Mouse (Mus musculus): ENCODE measurements around the gene Nrip1. TPM values are rescaled to one million over a fixed set of nuclear protein-coding genes. Genes with fewer than 3 reads are reported as not detected.

Nrip1 gene
- polyA plus RNA-seq, 1 experiment from 2014 or later = 34.0 TPM

DNA sequence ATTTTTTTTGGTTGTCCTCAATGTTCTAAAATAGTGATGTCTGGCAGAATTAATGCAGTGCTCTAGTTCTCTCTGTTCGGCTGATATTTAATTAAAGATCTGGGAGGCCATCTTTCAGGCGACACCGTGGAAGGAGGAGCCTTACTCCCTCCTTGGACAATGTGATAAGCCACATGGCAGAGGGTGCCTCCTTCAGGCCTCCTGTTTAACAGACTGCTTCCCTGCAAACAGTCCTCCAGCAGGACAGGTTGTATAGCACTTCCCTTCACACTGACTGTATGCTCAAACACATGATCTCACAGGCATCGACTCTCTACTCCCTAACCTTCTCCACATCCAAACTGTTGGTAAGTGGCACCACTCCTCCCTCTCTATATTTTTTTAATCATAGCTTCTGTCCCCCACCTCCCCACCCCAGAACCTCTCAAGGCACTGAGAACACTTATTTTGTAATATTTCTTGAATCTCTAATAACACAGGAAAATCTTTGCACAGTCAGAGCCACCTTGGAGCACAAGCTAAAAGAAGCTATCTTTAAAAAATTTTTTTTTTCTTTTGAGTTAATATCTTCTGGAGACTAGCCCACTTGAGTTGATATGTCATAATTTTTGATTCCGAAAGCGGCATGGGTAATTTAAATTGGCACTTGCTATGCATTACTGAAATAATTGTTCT, 3.4 kb downstream of the Nrip1 start:
- Histone ChIP-seq H3K36me3 (no peaks in the 10 kb centered on the region), H3K9ac (no peak overlapping the region), H3K27me3 (no peaks in the 10 kb centered on the region), H3K27ac (no peak overlapping the region), H3K4me3 (no peak overlapping the region), H3K9me3 (replicated peaks) (no peaks in the 10 kb centered on the region), H3K4me2 (replicated peaks) (peak overlapping the region; percentile 67), H3K4me1 (peaks cover 25% of the 10 kb centered on the region)
- WGBS = 33% methylated on average over 6 of the region's 6 CpGs
- ATAC-seq (ENCODE audit: low FRiP score) = no peak

DNA sequence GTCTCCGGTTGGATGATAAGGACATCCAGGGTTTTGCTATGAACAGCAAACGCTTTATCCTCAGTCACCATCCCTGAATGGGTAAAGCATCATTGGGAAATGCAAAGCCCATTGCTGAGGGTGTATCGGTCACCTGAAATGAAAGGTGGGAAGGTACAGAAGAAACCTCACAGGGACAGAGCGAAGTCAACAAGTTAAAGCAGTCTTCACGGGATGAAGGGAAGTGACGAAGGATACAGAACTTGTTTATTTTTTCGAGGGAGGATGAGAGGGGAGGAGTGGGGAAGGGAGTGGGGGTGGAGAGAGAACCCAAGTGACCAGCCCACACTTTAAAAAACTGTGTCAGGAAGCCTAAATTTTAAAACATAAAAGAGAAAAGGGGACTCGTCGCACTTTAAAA, 4.4 kb downstream of the Nrip1 start:
- ATAC-seq (ENCODE audit: low FRiP score) = no peak
- H3K9me3 ChIP-seq (replicated peaks) = no peaks in the 10 kb centered on the region
- no peaks in the 10 kb centered on the region for H3K36me3 ChIP-seq
- WGBS = 78% methylated on average over 9 of the region's 9 CpGs
- no peak overlapping the region for H3K9ac ChIP-seq
- no peak overlapping the region for H3K27ac ChIP-seq
- H3K27me3 ChIP-seq = no peaks in the 10 kb centered on the region
- H3K4me1 ChIP-seq = peaks cover 25% of the 10 kb centered on the region
- no peak overlapping the region for H3K4me3 ChIP-seq
- no peak overlapping the region for H3K4me2 ChIP-seq (replicated peaks)

DNA sequence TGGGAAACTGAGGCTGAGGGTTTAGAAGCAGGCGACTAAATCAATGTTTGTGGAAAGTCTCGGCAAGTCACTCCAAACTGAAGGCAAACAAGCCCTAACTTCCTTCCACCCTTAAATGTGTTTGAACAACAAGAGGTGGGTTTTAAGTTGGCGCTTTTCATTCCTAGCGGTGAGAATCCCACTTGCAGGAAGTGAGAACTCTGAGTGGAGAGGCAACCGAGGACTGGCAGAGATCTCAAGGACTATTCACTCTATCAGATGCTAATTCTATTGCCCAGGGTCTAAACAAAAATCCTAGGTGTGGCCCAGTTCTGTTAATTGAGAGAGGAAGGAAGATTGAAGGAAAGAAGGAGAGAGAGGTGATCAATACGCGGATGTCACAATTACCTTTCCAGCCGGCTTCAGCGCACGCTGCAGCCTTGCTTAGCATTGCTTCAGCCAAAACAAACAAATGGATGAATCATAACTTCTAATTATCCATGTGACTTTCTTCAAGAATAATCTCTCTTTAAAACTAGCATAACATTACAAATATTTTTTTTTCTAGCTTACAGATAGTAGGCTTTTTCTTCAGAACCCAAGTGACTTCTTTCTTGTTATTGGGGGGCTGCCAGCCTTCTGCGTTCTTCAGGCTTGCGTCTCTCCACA, 6.2 kb downstream of the Nrip1 start:
- Histone ChIP-seq H3K4me2 (replicated peaks) (no peak overlapping the region), H3K36me3 (no peaks in the 10 kb centered on the region), H3K27ac (no peak overlapping the region), H3K4me3 (no peak overlapping the region), H3K9me3 (replicated peaks) (no peaks in the 10 kb centered on the region), H3K4me1 (peaks cover 25% of the 10 kb centered on the region), H3K27me3 (no peaks in the 10 kb centered on the region), H3K9ac (no peak overlapping the region)
- ATAC-seq (ENCODE audit: low FRiP score) = no peak
- WGBS = 89% methylated on average over 12 of the region's 12 CpGs

DNA sequence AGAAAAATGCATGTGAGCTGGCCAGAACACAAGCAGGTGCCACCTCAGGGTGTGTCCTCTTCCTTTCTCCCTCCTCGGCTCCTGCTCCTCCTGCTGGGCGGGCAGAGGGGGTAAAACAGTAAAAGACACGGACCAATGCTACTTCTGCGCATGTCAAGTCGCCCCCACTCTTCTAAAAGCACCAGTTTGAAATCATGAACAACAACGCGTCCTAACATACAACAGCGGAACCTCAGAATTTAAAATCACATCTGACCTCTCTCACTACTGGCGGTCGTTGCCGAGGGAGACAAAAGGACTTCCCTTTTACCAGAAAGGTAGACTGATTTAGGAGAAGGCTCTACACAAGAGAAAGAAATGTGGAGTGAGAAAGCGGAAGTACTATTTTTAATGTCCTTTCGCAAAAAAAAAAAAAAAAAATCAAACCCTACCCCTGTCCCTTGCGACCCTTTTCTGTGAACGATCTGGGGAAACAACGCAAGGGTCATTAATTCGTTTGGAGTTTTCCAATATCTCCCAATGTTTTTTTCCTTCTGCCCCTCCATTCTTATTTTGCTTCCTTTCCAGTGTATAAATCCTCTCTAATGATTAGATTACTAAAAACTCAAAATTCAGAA, 7.7 kb downstream of the Nrip1 start:
- no peak overlapping the region for H3K9ac ChIP-seq

DNA sequence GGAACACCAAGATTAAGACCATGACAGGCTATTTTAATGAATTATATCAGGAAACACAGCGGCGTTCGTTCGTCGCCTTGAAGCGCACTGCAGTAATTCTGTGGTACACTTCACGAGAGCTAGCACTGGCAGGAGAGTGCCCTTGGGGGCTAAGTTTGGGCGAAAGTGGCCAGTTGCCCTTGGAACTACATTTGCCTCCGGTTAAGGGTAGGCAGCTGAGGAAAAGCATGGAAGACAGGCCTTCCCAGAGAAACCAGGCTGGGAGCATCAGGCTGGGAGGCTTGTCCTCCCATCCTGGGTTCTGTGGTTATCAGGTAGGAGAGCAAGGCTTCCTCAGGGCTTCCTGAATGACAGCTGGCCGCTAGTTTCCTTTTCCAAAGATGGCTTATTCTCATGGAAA, 8.4 kb downstream of the Nrip1 start:
- no peaks in the 10 kb centered on the region for H3K9me3 ChIP-seq (replicated peaks)
- H3K9ac ChIP-seq = no peak overlapping the region
- H3K4me2 ChIP-seq (replicated peaks) = 0 out of 2 replicates have a peak overlapping the region, but pooled peaks have one; percentile 13
- H3K4me1 ChIP-seq = peaks cover 14% of the 10 kb centered on the region
- no peaks in the 10 kb centered on the region for H3K27me3 ChIP-seq
- ATAC-seq (ENCODE audit: low FRiP score) = no peak
- H3K36me3 ChIP-seq = no peaks in the 10 kb centered on the region
- 64% methylated on average over 10 of the region's 10 CpGs for WGBS
- H3K4me3 ChIP-seq = no peak overlapping the region
- H3K27ac ChIP-seq = no peak overlapping the region

More for the DNA sequence above, 7.7 kb downstream of the Nrip1 start:
- peaks cover 18% of the 10 kb centered on the region for H3K4me1 ChIP-seq
- no peaks in the 10 kb centered on the region for H3K27me3 ChIP-seq
- 81% methylated on average over 17 of the region's 17 CpGs for WGBS
- no peaks in the 10 kb centered on the region for H3K9me3 ChIP-seq (replicated peaks)
- H3K4me2 ChIP-seq (replicated peaks) = no peak overlapping the region
- H3K36me3 ChIP-seq = no peaks in the 10 kb centered on the region
- H3K4me3 ChIP-seq = no peak overlapping the region
- ATAC-seq (ENCODE audit: low FRiP score) = no peak
- H3K27ac ChIP-seq = no peak overlapping the region

DNA sequence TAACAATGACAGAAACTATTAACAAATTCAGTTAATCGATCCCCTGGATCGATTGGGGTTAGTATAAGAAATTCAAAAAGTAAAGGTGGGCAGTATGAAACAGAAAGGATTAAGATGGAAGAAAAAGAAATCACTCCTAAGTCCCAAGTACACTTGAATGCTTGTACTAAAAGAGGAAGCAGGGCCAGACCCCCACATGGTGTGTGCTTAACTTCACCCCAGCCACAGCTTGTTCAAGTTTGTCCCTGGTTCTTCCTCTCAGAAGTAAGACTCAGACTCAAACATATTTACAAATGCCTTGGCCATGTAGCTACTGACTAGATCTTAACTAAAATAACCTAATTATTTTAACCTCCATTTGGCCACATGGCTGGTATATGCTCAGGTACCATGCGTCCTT, 10.0 kb downstream of the Nrip1 start:
- WGBS = 97% methylated on average over 3 of the region's 3 CpGs
- H3K4me3 ChIP-seq = no peak overlapping the region
- ATAC-seq (ENCODE audit: low FRiP score) = no peak

DNA sequence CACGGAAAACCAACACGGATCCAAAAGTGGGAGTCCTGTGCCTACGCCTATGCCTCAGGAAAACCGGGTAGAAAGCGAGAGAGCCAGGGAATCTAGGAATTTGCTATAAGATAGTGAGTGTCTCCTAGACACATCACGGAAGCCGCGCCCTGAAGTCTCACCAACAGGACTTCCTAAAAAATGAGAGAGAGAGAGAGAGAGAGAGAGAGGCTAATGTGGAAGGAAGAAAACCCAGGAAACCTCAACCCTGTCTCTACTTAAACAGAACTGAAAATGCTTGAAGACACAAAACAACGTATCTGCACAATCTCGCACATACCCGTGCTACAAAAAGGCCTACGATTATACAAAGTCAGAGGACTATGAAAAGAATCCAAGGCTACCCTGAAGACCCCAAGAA, 10.6 kb downstream of the Nrip1 start:
- Histone ChIP-seq H3K36me3 (no peaks in the 10 kb centered on the region), H3K4me1 (peaks cover 12% of the 10 kb centered on the region), H3K9ac (no peak overlapping the region), H3K27ac (no peak overlapping the region), H3K9me3 (replicated peaks) (no peaks in the 10 kb centered on the region), H3K4me2 (replicated peaks) (no peak overlapping the region), H3K4me3 (no peak overlapping the region), H3K27me3 (no peaks in the 10 kb centered on the region)
- no peak for ATAC-seq (ENCODE audit: low FRiP score)
- 94% methylated on average over 12 of the region's 12 CpGs for WGBS

More for the DNA sequence above, 10.0 kb downstream of the Nrip1 start:
- Histone ChIP-seq H3K4me1 (peaks cover 7% of the 10 kb centered on the region), H3K9me3 (replicated peaks) (no peaks in the 10 kb centered on the region), H3K27me3 (no peaks in the 10 kb centered on the region), H3K36me3 (no peaks in the 10 kb centered on the region), H3K27ac (no peak overlapping the region), H3K4me2 (replicated peaks) (no peak overlapping the region), H3K9ac (no peak overlapping the region)

DNA sequence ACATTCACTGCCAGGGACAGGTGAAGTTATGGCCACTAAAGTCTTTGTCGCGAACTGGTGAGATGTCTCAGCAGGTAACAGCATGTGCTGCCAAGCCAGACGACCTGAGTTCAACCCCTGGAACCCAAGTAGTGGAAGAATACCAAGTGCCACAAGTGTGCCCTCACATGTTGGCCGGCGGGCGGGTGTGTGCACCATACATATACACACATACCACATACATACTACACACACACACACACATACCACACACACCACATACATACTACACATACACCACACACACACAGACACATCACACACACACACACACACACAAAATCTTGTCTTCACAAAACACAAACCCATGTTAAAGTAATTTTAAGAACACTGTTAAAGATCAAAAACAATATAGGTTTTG, 13.2 kb downstream of the Nrip1 start:
- Histone ChIP-seq H3K4me1 (peaks cover 8% of the 10 kb centered on the region), H3K4me2 (replicated peaks) (no peak overlapping the region), H3K9ac (no peak overlapping the region), H3K36me3 (no peaks in the 10 kb centered on the region), H3K4me3 (no peak overlapping the region), H3K27me3 (no peaks in the 10 kb centered on the region), H3K9me3 (replicated peaks) (no peaks in the 10 kb centered on the region), H3K27ac (no peak overlapping the region)
- no peak for ATAC-seq (ENCODE audit: low FRiP score)
- WGBS = 90% methylated on average over 6 of the region's 6 CpGs

DNA sequence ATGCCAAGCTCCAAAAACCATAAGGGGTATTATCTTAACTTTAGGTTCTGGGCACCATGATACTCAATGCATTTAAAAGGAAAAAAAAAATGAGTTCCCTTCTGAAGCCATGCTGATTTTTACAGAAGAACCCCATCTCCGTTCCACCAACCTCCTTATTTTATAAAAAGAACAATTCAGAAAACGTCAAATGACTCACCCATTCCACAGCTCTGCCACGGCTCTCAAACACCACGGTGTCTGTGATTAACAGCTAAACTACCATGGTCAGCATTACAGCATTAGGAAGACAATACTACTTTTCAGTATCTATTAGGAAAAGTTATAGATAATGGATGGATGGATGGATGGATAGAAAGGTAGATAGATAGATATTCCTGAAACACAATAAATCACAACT, 14.9 kb downstream of the Nrip1 start:
- Histone ChIP-seq H3K36me3 (no peaks in the 10 kb centered on the region), H3K4me3 (no peak overlapping the region), H3K9me3 (replicated peaks) (no peaks in the 10 kb centered on the region), H3K4me1 (peaks cover 4% of the 10 kb centered on the region; the same call in 1 of the 2 replicates), H3K4me2 (replicated peaks) (no peak overlapping the region), H3K27me3 (no peaks in the 10 kb centered on the region), H3K9ac (no peak overlapping the region), H3K27ac (no peak overlapping the region)
- no peak for ATAC-seq (ENCODE audit: low FRiP score)
- WGBS = 69% methylated on average over 4 of the region's 4 CpGs

DNA sequence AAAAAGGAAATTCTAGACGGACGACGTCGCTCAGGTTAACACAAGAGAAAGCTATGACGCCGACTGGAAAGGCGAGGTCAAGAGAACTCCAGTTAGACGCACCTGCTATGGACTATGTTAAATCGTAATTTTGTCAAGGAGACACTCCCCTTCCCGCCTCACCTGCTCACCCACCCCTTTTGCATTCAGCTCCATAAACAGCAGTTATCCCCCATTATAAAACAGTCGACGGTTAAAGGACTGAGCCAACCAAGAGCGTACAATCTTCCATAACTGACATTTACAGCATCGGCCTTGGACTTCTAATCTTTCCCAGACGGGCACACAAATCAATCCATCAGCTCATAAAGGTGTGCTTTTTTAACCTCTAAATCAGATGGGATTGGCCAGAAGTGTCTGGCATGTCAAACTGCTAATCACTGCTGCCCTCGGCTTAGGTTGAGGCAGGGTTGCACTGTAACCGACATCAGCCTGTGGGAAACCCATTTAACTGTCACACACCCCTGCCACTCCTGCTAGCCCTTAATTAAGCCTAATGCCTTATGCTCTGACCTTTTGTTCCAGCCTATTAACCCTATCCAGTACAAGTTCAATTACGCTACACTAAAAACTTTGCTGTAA, 15.4 kb downstream of the Nrip1 start:
- Histone ChIP-seq H3K27me3 (no peaks in the 10 kb centered on the region), H3K27ac (no peak overlapping the region), H3K4me1 (peaks cover 4% of the 10 kb centered on the region; the same call in 1 of the 2 replicates), H3K36me3 (no peaks in the 10 kb centered on the region), H3K9me3 (replicated peaks) (no peaks in the 10 kb centered on the region), H3K4me3 (no peak overlapping the region), H3K4me2 (replicated peaks) (no peak overlapping the region), H3K9ac (no peak overlapping the region)
- WGBS = 77% methylated on average over 18 of the region's 18 CpGs
- ATAC-seq (ENCODE audit: low FRiP score) = no peak

DNA sequence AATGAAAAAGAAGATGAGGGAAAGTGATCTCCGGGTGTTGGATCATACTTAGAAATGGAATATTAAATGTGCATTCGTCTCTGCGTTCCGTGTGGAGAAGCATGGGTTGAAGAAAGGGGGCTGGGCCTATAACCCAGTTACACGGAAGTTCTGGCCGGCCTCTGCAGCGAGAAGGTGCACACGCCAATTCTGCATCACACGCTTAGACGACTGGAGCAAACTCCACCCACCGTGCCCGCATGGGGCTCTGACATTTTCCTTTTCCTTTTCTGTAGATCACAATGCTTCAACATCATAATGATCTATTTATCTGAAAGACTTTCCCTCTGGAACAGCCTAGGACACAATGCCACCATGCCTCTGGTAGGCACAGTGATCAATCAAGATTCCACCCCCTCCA, 16.5 kb downstream of the Nrip1 start:
- Histone ChIP-seq H3K4me3 (no peak overlapping the region), H3K4me2 (replicated peaks) (no peak overlapping the region), H3K9ac (no peak overlapping the region), H3K27ac (no peak overlapping the region), H3K36me3 (no peaks in the 10 kb centered on the region), H3K27me3 (no peaks in the 10 kb centered on the region), H3K4me1 (peaks cover 4% of the 10 kb centered on the region; the same call in 1 of the 2 replicates), H3K9me3 (replicated peaks) (no peaks in the 10 kb centered on the region)
- ATAC-seq (ENCODE audit: low FRiP score) = no peak
- 89% methylated on average over 12 of the region's 12 CpGs for WGBS

DNA sequence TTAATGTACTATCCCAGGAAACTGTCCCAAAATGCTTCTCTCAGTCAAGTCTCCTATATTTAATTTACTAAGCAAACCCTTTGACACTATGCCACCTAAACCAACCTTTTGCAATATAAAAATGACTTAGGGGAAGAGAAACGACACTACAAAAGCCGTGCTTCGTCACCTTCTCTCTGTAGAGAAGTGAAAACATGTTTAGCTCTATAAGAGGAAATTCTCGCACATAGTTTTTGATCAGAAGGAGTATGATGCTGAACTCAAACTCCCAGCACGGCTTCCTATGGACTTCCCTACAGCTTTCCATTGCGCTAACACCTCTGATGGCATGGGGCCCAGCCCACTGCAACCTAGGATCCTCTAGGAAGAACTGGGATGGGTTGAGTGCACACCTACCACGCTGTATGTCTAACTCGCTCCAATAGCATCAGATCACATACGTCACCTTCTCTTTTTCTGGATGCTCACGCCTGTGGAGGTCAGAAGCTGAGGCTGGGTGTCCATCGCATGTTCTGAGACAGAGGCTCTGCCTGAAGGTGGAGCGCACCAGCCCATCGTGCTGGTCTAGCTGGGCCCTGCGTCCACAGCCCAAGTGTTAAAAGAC, 17.6 kb downstream of the Nrip1 start:
- no peak overlapping the region for H3K4me3 ChIP-seq
- no peak overlapping the region for H3K27ac ChIP-seq
- H3K9me3 ChIP-seq (replicated peaks) = no peaks in the 10 kb centered on the region
- peaks cover 4% of the 10 kb centered on the region; the same call in 1 of the 2 replicates for H3K4me1 ChIP-seq
- no peak overlapping the region for H3K9ac ChIP-seq
- no peak overlapping the region for H3K4me2 ChIP-seq (replicated peaks)
- ATAC-seq (ENCODE audit: low FRiP score) = no peak
- WGBS = 91% methylated on average over 14 of the region's 14 CpGs
- no peaks in the 10 kb centered on the region for H3K36me3 ChIP-seq
- H3K27me3 ChIP-seq = no peaks in the 10 kb centered on the region

Measured in hindbrain, embryonic 12.5 days (tissue).